Mouse (Mus musculus) cortical plate, adult 2 months (tissue): ENCODE data around the gene Prrt1.

Experiments used
- CTCF ChIP-seq: fragments of 200-500 bp; IDR thresholded peaks from 2 replicates; pipeline ENCODE4 v1.5.1; 2011; ENCODE audit warnings: mild to moderate bottlenecking, control low read depth, low read length; ENCODE audit not compliant: insufficient read depth; ENCODE audit errors: extremely low read depth
- POLR2A ChIP-seq: fragments of 200-500 bp; IDR thresholded peaks from 2 replicates; pipeline ENCODE4 v1.6.1; 2011; ENCODE audit warnings: mild to moderate bottlenecking, low read length, control low read depth; ENCODE audit not compliant: insufficient read depth; ENCODE audit errors: extremely low read depth

DNA sequence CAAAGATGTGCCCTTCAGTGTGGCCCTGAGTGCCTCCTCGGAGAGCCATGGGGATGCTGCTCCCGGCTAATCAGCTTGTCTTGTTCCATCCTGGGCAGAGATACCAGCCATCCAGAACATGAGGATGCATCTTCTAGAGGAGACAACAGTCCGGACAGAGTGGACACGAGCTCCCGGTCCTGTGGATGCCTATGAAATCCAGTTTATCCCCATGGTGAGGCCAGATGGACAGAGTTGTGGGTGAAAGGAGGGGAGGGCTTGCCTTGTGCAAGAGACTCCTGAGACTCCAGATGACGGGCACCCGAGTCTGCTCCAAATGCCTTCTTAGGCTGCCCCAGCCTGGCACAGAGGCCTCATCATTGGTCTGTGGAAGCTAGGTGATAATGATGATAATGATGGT is 43.8 kb downstream of the Prrt1 start:
- no peak for TF ChIP-seq POLR2A
- no peak for TF ChIP-seq CTCF
